Comparison of ENCODE assay signal across 12 mouse cellular contexts in the genomic region with DNA sequence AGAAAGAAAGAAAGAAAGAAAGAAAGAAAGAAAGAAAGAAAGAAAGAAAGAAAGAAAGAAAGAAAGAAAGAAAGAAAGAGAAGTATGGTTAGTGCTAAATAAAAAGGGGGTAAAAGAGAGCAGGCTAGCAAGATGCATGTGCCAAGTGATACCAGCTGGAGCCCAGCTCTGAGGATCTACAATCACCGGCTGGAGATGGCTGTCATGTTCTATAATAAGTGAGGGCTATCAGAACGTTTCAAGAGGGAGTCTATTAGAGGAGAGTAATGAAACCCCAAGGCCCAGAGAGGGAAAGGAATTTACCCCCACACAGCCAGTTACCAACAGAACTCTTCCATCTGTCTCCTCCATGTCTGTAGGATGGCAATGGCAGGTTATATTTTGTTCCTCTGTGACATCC.
DNase-seq lines count a peak whose midpoint lies in the region; ATAC-seq and TF ChIP-seq lines count a peak whose summit lies in the region.
"Had no signal": no experiment of that assay in that cellular context is flagged by ENCODE, and none has a peak within 500 bp of the region (broad histone marks: within the 10 kb centered on the region; RNA-seq: fewer than 3 reads in every experiment).

No protein-coding gene starts in this region.

- intact Hi-C loops in left cerebral cortex, postnatal 14 days (cut with DNase I), result no loop called here

- ATAC-seq in lung, embryonic 16.5 days (ENCODE audit: low read depth), result no peak
- no peak for ATAC-seq in hindbrain, embryonic 11.5 days (ENCODE audit: low FRiP score)
- ATAC-seq: liver, embryonic 12.5 days had no signal

- 6% methylated on average over 2 of the region's 2 CpGs for WGBS in cerebellum, adult 2 months
- 19% methylated on average over 2 of the region's 2 CpGs for WGBS in lung, embryonic 16.5 days
- 38% methylated on average over 2 of the region's 2 CpGs for WGBS in hindbrain, embryonic 11.5 days

- no peak overlapping the region for H3K4me3 ChIP-seq in cerebellum, adult 2 months (replicated peaks; ENCODE audit: insufficient read depth, low read depth, low read length)
- H3K4me3 ChIP-seq in lung, embryonic 16.5 days (ENCODE audit: low read length), result no peak overlapping the region
- H3K4me3 ChIP-seq in hindbrain, embryonic 11.5 days (ENCODE audit: low read depth, low read length), result no peak overlapping the region
- H3K4me3 ChIP-seq in myocyte, result no peak overlapping the region
- H3K4me3 ChIP-seq: liver, embryonic 12.5 days; neural tube, embryonic 12.5 days had no signal

- no peaks in the 10 kb centered on the region for H3K27me3 ChIP-seq in cerebellum, adult 2 months (ENCODE audit: control insufficient read depth, insufficient read depth, low read length)
- no peaks in the 10 kb centered on the region for H3K27me3 ChIP-seq in lung, embryonic 16.5 days (ENCODE audit: control insufficient read depth, insufficient read depth, low read depth, low read length)
- no peaks in the 10 kb centered on the region for H3K27me3 ChIP-seq in hindbrain, embryonic 11.5 days (ENCODE audit: control insufficient read depth, insufficient read depth, low read length)
- H3K27me3 ChIP-seq in myocyte (ENCODE audit: control insufficient read depth, insufficient read depth, insufficient read length), result no peaks in the 10 kb centered on the region
- H3K27me3 ChIP-seq: neural tube, embryonic 12.5 days had no signal

- no peak for TF ChIP-seq CTCF in cerebellum, adult 2 months (IDR thresholded peaks at IDR 0.05; ENCODE audit: borderline replicate concordance, insufficient read depth, low read depth, low read length)

- no peaks in the 10 kb centered on the region for H3K9me3 ChIP-seq in lung, embryonic 16.5 days (ENCODE audit: control insufficient read depth, low read length)
- no peaks in the 10 kb centered on the region for H3K9me3 ChIP-seq in hindbrain, embryonic 11.5 days (ENCODE audit: control insufficient read depth, low read length)
- H3K9me3 ChIP-seq: liver, embryonic 12.5 days; neural tube, embryonic 12.5 days had no signal

- peak overlapping the region; percentile 55; the same call in 1 of the 2 replicates for H3K27ac ChIP-seq in cerebellum, adult 2 months (ENCODE audit: insufficient read depth, low read length)
- H3K27ac ChIP-seq in lung, embryonic 16.5 days (ENCODE audit: low read length), result peak overlapping the region; percentile 47; the same call in 1 of the 2 replicates
- H3K27ac ChIP-seq in hindbrain, embryonic 11.5 days (ENCODE audit: low read depth, low read length), result 0 out of 2 replicates have a peak overlapping the region, but pooled peaks have one; percentile 39
- H3K27ac ChIP-seq: liver, embryonic 12.5 days; macrophage; neural tube, embryonic 12.5 days had no signal

- TF ChIP-seq POLR2A in cerebellum, adult 2 months (IDR thresholded peaks at IDR 0.05; ENCODE audit: borderline replicate concordance, insufficient read depth, low read length), result no peak
- no peak for TF ChIP-seq POLR2A in myocyte (IDR thresholded peaks at IDR 0.05; ENCODE audit: insufficient read length, low read depth)

- H3K79me2 ChIP-seq in myocyte (ENCODE audit: control insufficient read depth, insufficient read depth), result peaks cover 5% of the 10 kb centered on the region

- no peak overlapping the region for H3ac ChIP-seq in myocyte (ENCODE audit: control insufficient read depth, insufficient read length)

- H3K9ac ChIP-seq in lung, embryonic 16.5 days (ENCODE audit: low read length), result no peak overlapping the region
- no peak overlapping the region for H3K9ac ChIP-seq in hindbrain, embryonic 11.5 days (ENCODE audit: low read depth, low read length)
- H3K9ac ChIP-seq: liver, embryonic 12.5 days; neural tube, embryonic 12.5 days had no signal

- no peak overlapping the region for H3K4me2 ChIP-seq in lung, embryonic 16.5 days (ENCODE audit: low read depth, low read length)
- no peak overlapping the region for H3K4me2 ChIP-seq in hindbrain, embryonic 11.5 days (replicated peaks; ENCODE audit: low read depth, low read length)
- H3K4me2 ChIP-seq in myocyte (ENCODE audit: low read depth), result peak overlapping the region; percentile 47
- H3K4me2 ChIP-seq: liver, embryonic 12.5 days; neural tube, embryonic 12.5 days had no signal

- peaks cover 67% of the 10 kb centered on the region for H3K4me1 ChIP-seq in cerebellum, adult 2 months (ENCODE audit: control insufficient read depth, insufficient read depth, low read length)
- peaks cover 54% of the 10 kb centered on the region for H3K4me1 ChIP-seq in lung, embryonic 16.5 days (replicated peaks; ENCODE audit: control insufficient read depth, insufficient read depth, low read length)
- H3K4me1 ChIP-seq in hindbrain, embryonic 11.5 days (replicated peaks; ENCODE audit: control insufficient read depth, insufficient read depth, low read length), result 0 out of 2 replicates have a peak, but pooled peaks cover 4% of the 10 kb centered on the region

- H3K36me3 ChIP-seq in lung, embryonic 16.5 days (ENCODE audit: control insufficient read depth, insufficient read depth, low read length), result no peaks in the 10 kb centered on the region
- no peaks in the 10 kb centered on the region for H3K36me3 ChIP-seq in hindbrain, embryonic 11.5 days (ENCODE audit: control insufficient read depth, insufficient read depth, low read length)
- H3K36me3 ChIP-seq in myocyte (ENCODE audit: control insufficient read depth, insufficient read depth), result no peaks in the 10 kb centered on the region
- H3K36me3 ChIP-seq: liver, embryonic 12.5 days; neural tube, embryonic 12.5 days had no signal

- DNase-seq in cerebellum, adult 2 months, result peak in 1 of 2 experiments; percentile 60
- no peak for DNase-seq in cerebellum, adult 9-10 months
- no peak for DNase-seq in lung, adult 18-20 months
- DNase-seq in hindbrain, embryonic 11.5 days (ENCODE audit: low spot score), result no peak
- DNase-seq in natural killer cell, adult 2 months (ENCODE audit: low spot score in 2 of 2), result no peak
- no peak for DNase-seq in left cerebral cortex, postnatal 14 days (ENCODE audit: low spot score in 2 of 2)
- DNase-seq: embryo, embryonic 11 days had no signal

TF ChIP-seq in myocyte, 11 proteins besides CTCF, POLR2A, EP300 and RAD21:
- TF ChIP-seq REST (IDR thresholded peaks at IDR 0.05; ENCODE audit: insufficient read depth, insufficient read length) (no peak), CEBPB (IDR thresholded peaks at IDR 0.05; ENCODE audit: insufficient read depth, poor library complexity, severe bottlenecking) (no peak), MAX (IDR thresholded peaks at IDR 0.05; ENCODE audit: low read depth) (no peak), POLR2AphosphoS2 (IDR thresholded peaks at IDR 0.05; ENCODE audit: insufficient read length, low read depth) (no peak), TCF12 (IDR thresholded peaks at IDR 0.05; ENCODE audit: insufficient read depth, poor library complexity, severe bottlenecking) (no peak), SRF (IDR thresholded peaks at IDR 0.05; ENCODE audit: control insufficient read depth, insufficient read length, low read depth) (no peak)
